Mouse (Mus musculus) kidney, embryonic 16.5 days (tissue): ENCODE data around the gene Cstb. TPM values are rescaled to one million over a fixed set of nuclear protein-coding genes. Genes with fewer than 3 reads are reported as not detected.

Source experiments
- ATAC-seq: fragments of 200-750 bp; cut with Nextera tagmentation; 2 replicates; pipeline ENCODE4 v1.8.0; 2017; ENCODE audit warnings: moderate TSS enrichment; ENCODE audit not compliant: low FRiP score, low TSS enrichment
- H3K27ac ChIP-seq: fragments of 300-500 bp; sonication (generic); 2 replicates; pipeline ENCODE4 v1.5.1; 2014; ENCODE audit warnings: low read length
- H3K27me3 ChIP-seq: fragments of 300-500 bp; sonication (generic); 2 replicates; pipeline ENCODE4 v1.6.1; 2014; ENCODE audit warnings: low read length, control low read depth, mixed read lengths; ENCODE audit not compliant: insufficient read depth
- H3K36me3 ChIP-seq: fragments of 300-500 bp; sonication (generic); 2 replicates; pipeline ENCODE4 v1.6.1; 2014; ENCODE audit warnings: low read length, control low read depth, mixed read lengths; ENCODE audit not compliant: insufficient read depth
- H3K4me1 ChIP-seq: fragments of 300-500 bp; sonication (generic); 2 replicates; pipeline ENCODE4 v1.6.1; 2014; ENCODE audit warnings: low read length, control low read depth, mixed read lengths; ENCODE audit not compliant: insufficient read depth
- H3K4me2 ChIP-seq: fragments of 300-500 bp; sonication (generic); replicated peaks from 2 replicates; pipeline ENCODE4 v1.6.1; 2014; ENCODE audit warnings: low read depth, low read length
- H3K4me3 ChIP-seq: fragments of 300-500 bp; sonication (generic); 2 replicates; pipeline ENCODE4 v1.5.1; 2014; ENCODE audit warnings: mild to moderate bottlenecking, low read length
- H3K9ac ChIP-seq: fragments of 300-500 bp; sonication (generic); replicated peaks from 2 replicates; pipeline ENCODE4 v1.6.1; 2014; ENCODE audit warnings: low read length
- H3K9me3 ChIP-seq: fragments of 300-500 bp; sonication (generic); 2 replicates; pipeline ENCODE4 v1.6.1; 2016; ENCODE audit warnings: low read length, control low read depth
- WGBS: fragments of 180-500 bp; shearing (Covaris S2); extraction: QIAGEN DNeasy Blood & Tissue Kit; methylation state at CpG from one replicate; pipeline ENCODE4 v1.1.7; 2014; 5-methylcytosine and 5-hydroxymethylcytosine counted together
- polyA plus RNA-seq: library from polyadenylated mRNA; unstranded; fragments of >200 nt; fragmentation: Nextera tagmentation; extraction: Ambion mirVana; gene quantifications from 2 replicates; pipeline ENCODE4 v1.2.1, GENCODE M21; 2015

Cstb gene
- polyA plus RNA-seq, 1 experiment from 2014 or later, result 191 TPM

GRCm38 (mm10) chr10:78432853-78433252 is 7.4 kb downstream of the Cstb start:
- no peak for ATAC-seq
- Histone ChIP-seq H3K27me3 (no peaks in the 10 kb centered on the region), H3K9ac (no peak overlapping the region), H3K27ac (no peak overlapping the region), H3K4me3 (no peak overlapping the region), H3K36me3 (peaks cover 11% of the 10 kb centered on the region), H3K9me3 (no peaks in the 10 kb centered on the region), H3K4me1 (no peaks in the 10 kb centered on the region), H3K4me2 (no peak overlapping the region)
- 58% methylated on average over 3 of the region's 3 CpGs for WGBS

- Histone ChIP-seq H3K27ac (no peak overlapping the region), H3K4me1 (no peaks in the 10 kb centered on the region), H3K36me3 (peaks cover 10% of the 10 kb centered on the region), H3K9me3 (no peaks in the 10 kb centered on the region), H3K4me2 (no peak overlapping the region), H3K4me3 (no peak overlapping the region), H3K27me3 (no peaks in the 10 kb centered on the region), H3K9ac (no peak overlapping the region)
- 16% methylated on average over 5 of the region's 5 CpGs for WGBS
- ATAC-seq, result no peak; the same call in 1 of the 2 replicates
Measured at GRCm38 (mm10) chr10:78438094-78438493, 12.6 kb downstream of the Cstb start.

GRCm38 (mm10) chr10:78439550-78439949 is 14.1 kb downstream of the Cstb start:
- 71% methylated on average over 5 of the region's 5 CpGs for WGBS
- H3K27ac ChIP-seq, result no peak overlapping the region
- no peaks in the 10 kb centered on the region for H3K27me3 ChIP-seq
- no peak overlapping the region for H3K9ac ChIP-seq
- no peaks in the 10 kb centered on the region for H3K9me3 ChIP-seq
- no peak overlapping the region for H3K4me2 ChIP-seq
- H3K36me3 ChIP-seq, result peaks cover 20% of the 10 kb centered on the region
- H3K4me3 ChIP-seq, result no peak overlapping the region
- H3K4me1 ChIP-seq, result no peaks in the 10 kb centered on the region
- ATAC-seq, result no peak

- H3K4me3 ChIP-seq, result no peak overlapping the region
- no peaks in the 10 kb centered on the region for H3K9me3 ChIP-seq
- H3K36me3 ChIP-seq, result peaks cover 20% of the 10 kb centered on the region
- H3K27me3 ChIP-seq, result no peaks in the 10 kb centered on the region
- H3K4me2 ChIP-seq, result no peak overlapping the region
- no peak overlapping the region for H3K27ac ChIP-seq
- ATAC-seq, result no peak
- WGBS, result 85% methylated on average over 7 of the region's 7 CpGs
- H3K4me1 ChIP-seq, result no peaks in the 10 kb centered on the region
- no peak overlapping the region for H3K9ac ChIP-seq
Measured at GRCm38 (mm10) chr10:78439990-78440389, 14.5 kb downstream of the Cstb start.

- Histone ChIP-seq H3K9ac (no peak overlapping the region), H3K4me1 (no peaks in the 10 kb centered on the region), H3K4me2 (no peak overlapping the region), H3K4me3 (no peak overlapping the region), H3K27ac (no peak overlapping the region), H3K9me3 (no peaks in the 10 kb centered on the region), H3K27me3 (no peaks in the 10 kb centered on the region), H3K36me3 (peaks cover 20% of the 10 kb centered on the region)
- peak; percentile 43 for ATAC-seq
- 69% methylated on average over 9 of the region's 9 CpGs for WGBS
Measured at GRCm38 (mm10) chr10:78440812-78441211, 15.3 kb downstream of the Cstb start.

- Histone ChIP-seq H3K36me3 (peaks cover 24% of the 10 kb centered on the region), H3K9me3 (no peaks in the 10 kb centered on the region), H3K4me3 (no peak overlapping the region), H3K27me3 (no peaks in the 10 kb centered on the region), H3K27ac (no peak overlapping the region), H3K4me1 (no peaks in the 10 kb centered on the region), H3K4me2 (no peak overlapping the region), H3K9ac (no peak overlapping the region)
- WGBS, result 84% methylated on average over 5 of the region's 5 CpGs
- ATAC-seq, result no peak
Measured at GRCm38 (mm10) chr10:78441606-78442005, 16.1 kb downstream of the Cstb start.

- Histone ChIP-seq H3K27me3 (no peaks in the 10 kb centered on the region), H3K4me2 (no peak overlapping the region), H3K9ac (no peak overlapping the region), H3K4me3 (no peak overlapping the region), H3K36me3 (peaks cover 26% of the 10 kb centered on the region), H3K27ac (no peak overlapping the region), H3K4me1 (no peaks in the 10 kb centered on the region), H3K9me3 (no peaks in the 10 kb centered on the region)
- no peak for ATAC-seq
- 95% methylated on average over 3 of the region's 3 CpGs for WGBS
Measured at GRCm38 (mm10) chr10:78442292-78442691, 16.8 kb downstream of the Cstb start.

GRCm38 (mm10) chr10:78446195-78446594 is 20.7 kb downstream of the Cstb start:
- 95% methylated on average over 3 of the region's 3 CpGs for WGBS
- peaks cover 43% of the 10 kb centered on the region for H3K36me3 ChIP-seq

GRCm38 (mm10) chr10:78447396-78447795 is 21.9 kb downstream of the Cstb start:
- H3K27ac ChIP-seq, result no peak overlapping the region
- no peaks in the 10 kb centered on the region for H3K27me3 ChIP-seq
- WGBS, result 78% methylated on average over 3 of the region's 3 CpGs
- no peak overlapping the region for H3K4me2 ChIP-seq
- ATAC-seq, result no peak
- no peaks in the 10 kb centered on the region for H3K9me3 ChIP-seq
- no peaks in the 10 kb centered on the region for H3K4me1 ChIP-seq
- H3K36me3 ChIP-seq, result peaks cover 41% of the 10 kb centered on the region
- no peak overlapping the region for H3K9ac ChIP-seq
- no peak overlapping the region for H3K4me3 ChIP-seq

More at GRCm38 (mm10) chr10:78446195-78446594, 20.7 kb downstream of the Cstb start:
- Histone ChIP-seq H3K9me3 (no peaks in the 10 kb centered on the region), H3K9ac (no peak overlapping the region), H3K4me3 (no peak overlapping the region), H3K4me1 (no peaks in the 10 kb centered on the region), H3K4me2 (no peak overlapping the region), H3K27me3 (no peaks in the 10 kb centered on the region), H3K27ac (no peak overlapping the region)
- no peak for ATAC-seq

GRCm38 (mm10) chr10:78450761-78451160 is 25.3 kb downstream of the Cstb start:
- Histone ChIP-seq H3K9ac (no peak overlapping the region), H3K9me3 (no peaks in the 10 kb centered on the region), H3K4me2 (no peak overlapping the region), H3K27ac (no peak overlapping the region), H3K27me3 (no peaks in the 10 kb centered on the region), H3K36me3 (peaks cover 24% of the 10 kb centered on the region), H3K4me1 (peaks cover 4% of the 10 kb centered on the region; the same call in 1 of the 2 replicates), H3K4me3 (no peak overlapping the region)
- ATAC-seq, result no peak
- 89% methylated on average over 5 of the region's 5 CpGs for WGBS
